Mouse (Mus musculus): ENCODE measurements around the gene Tmem52. TPM values are rescaled to one million over a fixed set of nuclear protein-coding genes. Genes with fewer than 3 reads are reported as not detected.

Tmem52 gene
- total and polyA plus RNA-seq, 3 experiments, result not detected

GRCm38 (mm10) chr4:155505067-155505466 lies 36.2 kb downstream of the Tmem52 start:
- peak; percentile 47 for DNase-seq (ENCODE audit: low read depth, low spot score)
- H3K27ac ChIP-seq (ENCODE audit: control insufficient read depth, low read depth, low read length), result peak overlapping the region; percentile 41; the same call in 1 of the 2 replicates
- no peak overlapping the region for H3K9ac ChIP-seq (ENCODE audit: control insufficient read depth, low read depth, low read length, poor library complexity, severe bottlenecking)
- no peaks in the 10 kb centered on the region for H3K27me3 ChIP-seq (ENCODE audit: control insufficient read depth in 1 of 2, insufficient read depth in 2 of 2, low read length in 2 of 2)
- peaks cover 73% of the 10 kb centered on the region for H3K79me2 ChIP-seq (ENCODE audit: control insufficient read depth, insufficient read depth, low read length, poor library complexity)
- peaks cover 11 to 24% of the 10 kb centered on the region in 2 experiments for H3K4me1 ChIP-seq (ENCODE audit: control insufficient read depth in 1 of 2, insufficient read depth in 2 of 2, low read length in 2 of 2)
- no peaks in the 10 kb centered on the region for H3K9me3 ChIP-seq (replicated peaks; ENCODE audit: insufficient read depth, low read length)
- no peak for TF ChIP-seq E2F4 (IDR thresholded peaks at IDR 0.05; ENCODE audit: borderline replicate concordance, low read depth, low read length)
- TF ChIP-seq MAX (IDR thresholded peaks at IDR 0.05; ENCODE audit: low read length), result no peak
- TF ChIP-seq GABPA (IDR thresholded peaks at IDR 0.05; ENCODE audit: low read depth, low read length), result no peak
- TF ChIP-seq CTCF (IDR thresholded peaks at IDR 0.05 in 2 of 3, conservative IDR thresholded peaks at IDR 0.05 in 1 of 3; ENCODE audit: control insufficient read depth in 1 of 3, insufficient read depth in 1 of 3, low read depth in 2 of 3, low read length in 3 of 3, poor library complexity in 1 of 3, severe bottlenecking in 1 of 3), result no peak
- no peak for TF ChIP-seq NELFE (IDR thresholded peaks at IDR 0.05; ENCODE audit: low read depth, low read length)
- no peak for TF ChIP-seq SIN3A (IDR thresholded peaks at IDR 0.05; ENCODE audit: low read length)
- no peak for TF ChIP-seq CHD1 (IDR thresholded peaks at IDR 0.05; ENCODE audit: low read depth, low read length)
- TF ChIP-seq CHD2 (IDR thresholded peaks at IDR 0.05; ENCODE audit: low read length), result no peak
- no peak for TF ChIP-seq RAD21 (IDR thresholded peaks at IDR 0.05; ENCODE audit: low read depth, low read length)
- TF ChIP-seq MYC (IDR thresholded peaks at IDR 0.05; ENCODE audit: low read depth, low read length), result no peak
- TF ChIP-seq EP300 (IDR thresholded peaks at IDR 0.05; ENCODE audit: low read depth in 1 of 2, low read length in 2 of 2), result 0 out of 4 replicates have a peak, but pooled peaks of 1 of the 2 experiments have one; percentile 10
- no peak for TF ChIP-seq TBP (IDR thresholded peaks at IDR 0.05; ENCODE audit: low read depth, low read length)
- TF ChIP-seq ELF1 (IDR thresholded peaks at IDR 0.05; ENCODE audit: low read depth, low read length), result no peak
- 0 out of 2 replicates have a peak, but pooled peaks have one; percentile 1 for TF ChIP-seq ETS1 (IDR thresholded peaks at IDR 0.05; ENCODE audit: low read depth, low read length)
- no peak for TF ChIP-seq HCFC1 (IDR thresholded peaks at IDR 0.05; ENCODE audit: low read depth, low read length)
- H3K36me3 ChIP-seq (ENCODE audit: control insufficient read depth in 1 of 2, insufficient read depth in 2 of 2, low read length in 2 of 2), result peaks cover 3 to 30% of the 10 kb centered on the region in 2 experiments
- H3K4me3 ChIP-seq (ENCODE audit: control insufficient read depth in 1 of 2, insufficient read depth in 1 of 2, low read depth in 2 of 2, low read length in 2 of 2), result no peak overlapping the region

GRCm38 (mm10) chr4:155505671-155506295 lies 36.9 kb downstream of the Tmem52 start:
- no peak for DNase-seq (ENCODE audit: low read depth, low spot score)
- H3K9me3 ChIP-seq (replicated peaks; ENCODE audit: insufficient read depth, low read length), result no peaks in the 10 kb centered on the region
- H3K4me1 ChIP-seq (ENCODE audit: control insufficient read depth in 1 of 2, insufficient read depth in 2 of 2, low read length in 2 of 2), result peaks cover 11 to 24% of the 10 kb centered on the region in 2 experiments
- no peaks in the 10 kb centered on the region for H3K27me3 ChIP-seq (ENCODE audit: control insufficient read depth in 1 of 2, insufficient read depth in 2 of 2, low read length in 2 of 2)
- no peak for TF ChIP-seq JUND (IDR thresholded peaks at IDR 0.05; ENCODE audit: low read depth, low read length)
- TF ChIP-seq ZC3H11A (IDR thresholded peaks at IDR 0.05; ENCODE audit: low read depth, low read length), result no peak
- TF ChIP-seq SIN3A (IDR thresholded peaks at IDR 0.05; ENCODE audit: low read length), result no peak
- TF ChIP-seq MAFK (IDR thresholded peaks at IDR 0.05; ENCODE audit: borderline replicate concordance, low read depth, low read length), result no peak
- no peak for TF ChIP-seq RAD21 (IDR thresholded peaks at IDR 0.05; ENCODE audit: low read depth, low read length)
- no peak for TF ChIP-seq MAX (IDR thresholded peaks at IDR 0.05; ENCODE audit: low read length)
- no peak for TF ChIP-seq MYC (IDR thresholded peaks at IDR 0.05; ENCODE audit: low read depth, low read length)
- TF ChIP-seq CTCF (IDR thresholded peaks at IDR 0.05 in 2 of 3, conservative IDR thresholded peaks at IDR 0.05 in 1 of 3; ENCODE audit: control insufficient read depth in 1 of 3, insufficient read depth in 1 of 3, low read depth in 2 of 3, low read length in 3 of 3, poor library complexity in 1 of 3, severe bottlenecking in 1 of 3), result no peak
- H3K4me3 ChIP-seq (ENCODE audit: control insufficient read depth in 1 of 2, insufficient read depth in 1 of 2, low read depth in 2 of 2, low read length in 2 of 2), result no peak overlapping the region
- H3K79me2 ChIP-seq (ENCODE audit: control insufficient read depth, insufficient read depth, low read length, poor library complexity), result peaks cover 74% of the 10 kb centered on the region
- H3K9ac ChIP-seq (ENCODE audit: control insufficient read depth, low read depth, low read length, poor library complexity, severe bottlenecking), result no peak overlapping the region
- H3K27ac ChIP-seq (ENCODE audit: control insufficient read depth, low read depth, low read length), result no peak overlapping the region
- H3K36me3 ChIP-seq (ENCODE audit: control insufficient read depth in 1 of 2, insufficient read depth in 2 of 2, low read length in 2 of 2), result peaks cover 4 to 33% of the 10 kb centered on the region in 2 experiments

Measured in MEL (cell line).